8 mouse cellular contexts compared by ENCODE assay signal in genomic region chr16:93711411-93712188, GRCm38 (mm10). TPM values are rescaled to one million over a fixed set of nuclear protein-coding genes. Genes with fewer than 3 reads are reported as not detected.
DNase-seq lines count a peak whose midpoint lies in the region; ATAC-seq lines count a peak whose summit lies in the region.

Dop1b (plus strand) TSS chr16:93711904.

- peak within 1 kb of the TSS; percentile 72 for H3K9ac ChIP-seq in intestine, embryonic 14.5 days (ENCODE audit: low read length)

- H3K4me3 ChIP-seq in intestine, embryonic 14.5 days (ENCODE audit: low read depth, low read length) = peak within 1 kb of the TSS; percentile 68

- no peak within 1 kb of the TSS; the same call in 1 of the 2 replicates for H3K27ac ChIP-seq in intestine, embryonic 14.5 days (ENCODE audit: low read depth)

- WGBS in intestine, embryonic 14.5 days = under 1% methylated on average over 62 of the region's 77 CpGs

- intact Hi-C loops in left cerebral cortex, postnatal 14 days (cut with DNase I) = no loop called here

- H3K4me2 ChIP-seq in intestine, embryonic 14.5 days (ENCODE audit: low read length) = peak within 1 kb of the TSS; percentile 96

- ATAC-seq in intestine, embryonic 14.5 days (replicated peaks; ENCODE audit: low FRiP score, low TSS enrichment, low read depth) = peak; percentile 92

- H3K4me1 ChIP-seq in intestine, embryonic 14.5 days (replicated peaks; ENCODE audit: control insufficient read depth, insufficient read depth, low read length) = peaks cover 2% of the 10 kb centered on the region; the same call in 1 of the 2 replicates

- H3K27me3 ChIP-seq in intestine, embryonic 14.5 days (replicated peaks; ENCODE audit: control insufficient read depth, insufficient read depth, low read length) = peaks cover 12% of the 10 kb centered on the region; the same call in 1 of the 2 replicates

- no peaks in the 10 kb centered on the region for H3K9me3 ChIP-seq in intestine, embryonic 14.5 days (ENCODE audit: control insufficient read depth, low read length)

- no peaks in the 10 kb centered on the region for H3K36me3 ChIP-seq in intestine, embryonic 14.5 days (ENCODE audit: control insufficient read depth, insufficient read depth, low read length)

- peak; percentile 99 to 100 for DNase-seq in adrenal gland, adult 18-20 months (ENCODE audit: low spot score in 2 of 2)
- peak; percentile 99 for DNase-seq in embryo, embryonic 11 days
- DNase-seq in gastrocnemius, postnatal 25 days = peak; percentile 98
- DNase-seq in intestine, embryonic 14.5 days (ENCODE audit: low spot score) = peak; percentile 100
- peak; percentile 97 to 98 for DNase-seq in left cerebral cortex, postnatal 14 days (ENCODE audit: low spot score in 2 of 2)
- DNase-seq in mesoderm, embryonic 11.5 days (ENCODE audit: low read depth, low spot score) = peak; percentile 98
- DNase-seq in right cerebral cortex, postnatal 36 days (ENCODE audit: low spot score in 2 of 2) = peak; percentile 95 to 97
- peak; percentile 100 for DNase-seq in yolk sac, embryonic 10.5 days (ENCODE audit: low spot score)

RNA-seq across cellular contexts. Expression of gene Dop1b, which starts in this region (rescaled TPM):
- 10 to 100 TPM; 17.6 to 21.8 TPM for total RNA-seq in adrenal gland, adult 18-20 months (2021)
- 10 to 100 TPM; 20.6 to 26.9 TPM for total RNA-seq in gastrocnemius, postnatal 25 days (2021)
- 13.4 and 15.6 TPM in 2 replicates for polyA plus RNA-seq in intestine, embryonic 14.5 days (2014; fragmentation: Nextera tagmentation; extraction: Ambion mirVana)
- total RNA-seq in left cerebral cortex, postnatal 14 days (2021) = 10 to 100 TPM; 81.0 to 93.6 TPM
